Mouse (Mus musculus) gastrocnemius, postnatal 25 days (tissue): ENCODE measurements around the gene Taok1. TPM values are rescaled to one million over a fixed set of nuclear protein-coding genes. Genes with fewer than 3 reads are reported as not detected.
"Not testable (repeated sequence)": the region's sequence is repeated elsewhere in the genome, so short reads cannot be mapped to it uniquely, and the experiment has no call there.

Experiments
- DNase-seq: peaks from one replicate; pipeline ENCODE4 v3.0.0; 2022
- total RNA-seq, 2 experiments: library from RNA; stranded (reverse); gene quantifications; 1 replicate in 1 of 2; 2 replicates in 1 of 2; pipeline ENCODE4 v1.2.3; 2021

The Taok1 gene
- total RNA-seq, 2 experiments from 2014 or later, result 35.5 to 36.1 TPM

DNA sequence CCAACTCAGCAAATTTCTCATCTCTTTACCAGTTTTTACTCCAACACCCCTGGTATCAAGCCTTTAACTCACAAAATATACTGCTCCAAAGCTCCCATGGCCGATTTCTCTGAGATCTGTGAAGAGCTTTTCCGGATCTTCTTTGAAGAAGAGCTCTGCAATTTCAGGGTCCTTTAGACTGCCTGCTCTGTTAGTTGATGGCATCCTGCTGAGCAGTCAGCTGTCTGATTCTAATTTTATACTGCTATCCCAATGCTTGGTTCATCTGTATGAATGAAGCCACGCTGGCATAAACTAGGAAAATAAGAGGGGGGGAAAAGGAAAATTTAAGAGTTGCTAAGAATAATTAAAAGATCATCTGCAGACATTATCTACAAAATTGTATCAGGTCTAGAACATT lies 22.4 kb downstream of the Taok1 start:
- DNase-seq, result no peak

DNA sequence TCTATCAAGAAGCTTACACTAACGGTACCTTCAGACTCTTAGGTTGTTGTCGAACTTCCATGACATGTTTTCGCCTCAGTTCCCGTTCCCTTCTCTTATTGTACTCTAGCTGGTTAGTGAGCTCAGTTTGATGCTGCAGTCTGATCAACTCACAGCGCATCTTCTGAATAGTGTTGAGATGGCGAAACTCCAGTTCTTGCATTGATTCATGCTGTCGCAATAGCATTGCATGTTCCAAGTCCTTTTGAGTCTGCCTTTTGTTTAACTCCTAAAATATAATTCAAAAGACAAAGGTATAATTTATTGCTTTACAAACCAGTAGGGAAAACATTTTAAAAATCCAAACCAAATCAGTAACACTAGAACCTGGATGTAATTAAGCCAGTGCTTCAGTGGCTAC lies 62.4 kb downstream of the Taok1 start:
- no peak for DNase-seq

DNA sequence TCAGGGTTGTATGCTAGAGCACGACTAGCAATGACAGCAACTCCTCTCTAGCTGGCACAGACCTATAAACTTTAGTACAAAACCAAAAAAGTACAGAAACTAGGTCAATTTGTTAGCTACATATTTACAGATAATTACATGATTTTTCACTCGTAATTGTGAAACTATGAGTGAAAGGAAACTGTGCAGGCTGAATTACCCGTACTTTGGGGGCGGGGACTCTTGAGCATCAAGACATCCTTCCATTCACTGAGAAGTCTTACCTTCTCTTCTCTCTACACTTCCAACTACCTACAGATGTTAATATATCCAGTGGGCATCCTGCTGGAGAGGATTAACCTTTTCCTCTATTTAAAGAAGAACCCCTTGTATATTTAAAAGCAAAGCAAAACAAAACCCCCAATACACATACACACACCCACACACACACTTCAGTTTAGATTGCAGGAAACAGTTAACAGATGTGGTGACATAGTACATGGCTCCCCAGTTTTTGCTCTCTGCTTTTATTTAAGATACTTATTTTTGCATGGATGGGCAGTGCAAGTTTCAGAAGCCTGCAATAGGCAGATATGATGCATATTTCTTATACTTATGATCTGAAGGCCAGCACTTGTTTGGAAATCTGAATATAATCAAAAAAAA lies 75.3 kb downstream of the Taok1 start:
- no peak for DNase-seq

DNA sequence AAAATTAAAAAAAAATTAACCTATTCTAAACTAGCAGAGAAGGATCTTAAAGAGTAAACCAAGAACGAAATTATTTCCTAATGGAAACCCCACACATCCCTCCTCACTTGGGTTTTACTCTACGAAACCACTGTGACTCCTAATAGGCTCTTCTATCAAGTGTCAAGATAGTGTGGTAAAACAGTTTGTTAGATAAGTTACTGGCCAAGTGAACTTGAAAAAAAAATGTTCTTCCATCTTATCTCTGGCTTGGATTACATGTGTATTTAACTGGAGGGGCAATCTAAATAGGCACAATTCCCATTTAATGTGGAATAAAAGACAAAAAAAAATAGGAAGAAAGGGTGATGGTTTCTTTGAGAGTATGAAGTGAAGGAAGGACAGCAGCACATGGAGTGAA lies 76.8 kb downstream of the Taok1 start:
- DNase-seq, result no peak

DNA sequence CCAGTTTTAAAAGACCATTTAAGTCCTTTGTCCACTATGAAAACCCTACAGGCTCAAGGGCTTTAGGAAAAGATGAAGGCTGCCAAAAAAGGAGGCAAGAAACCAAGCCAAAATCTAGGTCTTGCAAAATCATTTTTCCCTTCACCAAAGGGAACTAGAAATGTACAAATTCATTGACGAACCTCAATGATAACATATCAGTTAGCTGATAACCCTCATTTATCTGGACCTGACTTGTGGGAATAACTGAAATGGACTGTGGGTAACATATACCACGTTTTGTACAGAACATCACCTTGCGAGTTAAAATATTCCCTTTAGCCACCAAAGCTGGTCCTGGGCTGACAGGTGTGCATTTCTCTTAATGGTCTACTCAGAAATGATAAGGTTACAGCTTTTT lies 78.0 kb downstream of the Taok1 start:
- DNase-seq, result no peak

DNA sequence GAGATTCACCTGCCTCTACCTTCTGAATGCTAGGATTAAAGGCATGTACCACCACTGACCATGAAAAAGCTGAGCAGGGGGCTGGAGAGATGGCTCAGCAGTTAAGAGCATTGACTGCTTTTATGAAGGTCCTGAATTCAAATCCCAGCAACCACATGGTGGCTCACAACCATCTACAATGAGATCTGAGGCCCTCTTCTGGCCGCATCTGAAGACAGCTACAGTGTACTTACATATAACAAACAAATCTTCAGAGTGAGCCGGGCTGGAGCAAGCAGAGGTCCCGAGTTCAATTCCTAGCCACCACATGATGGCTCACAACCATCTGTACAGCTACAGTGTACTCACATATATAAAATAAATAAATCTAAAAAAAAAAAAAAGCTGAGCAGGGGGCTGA lies 79.2 kb downstream of the Taok1 start:
- DNase-seq, result not testable (repeated sequence)

DNA sequence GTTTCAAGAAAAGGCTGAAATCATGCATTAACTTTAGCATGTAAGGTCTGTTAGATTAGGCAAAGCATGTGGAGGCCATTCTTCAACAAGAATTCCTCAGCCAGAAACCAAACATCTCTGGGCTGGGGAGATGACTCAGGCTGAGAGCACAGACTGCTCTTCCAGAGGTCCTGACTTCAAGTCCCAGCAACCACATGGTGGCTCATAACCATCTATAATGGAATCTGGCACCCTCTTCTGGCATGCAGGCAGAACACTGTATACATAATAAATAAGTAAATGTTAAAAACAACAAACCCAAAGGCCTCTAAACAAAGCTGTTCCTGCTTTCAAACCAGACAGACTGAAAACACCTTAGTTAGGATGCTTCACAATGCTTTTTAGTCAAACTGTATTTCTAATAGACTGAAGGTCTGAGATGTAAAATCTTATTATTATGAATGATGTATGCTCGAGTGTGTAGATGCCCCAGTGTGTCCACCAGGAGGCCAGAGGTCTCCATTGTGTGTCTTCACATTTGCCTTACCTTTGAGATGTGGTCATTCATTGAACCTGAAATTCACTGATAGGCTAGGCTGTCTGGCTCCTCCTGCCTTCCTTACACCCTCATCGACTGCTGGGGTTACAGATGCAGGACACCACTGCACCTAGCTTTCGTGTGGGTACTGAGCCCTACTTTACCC lies 81.7 kb downstream of the Taok1 start:
- DNase-seq, result no peak

DNA sequence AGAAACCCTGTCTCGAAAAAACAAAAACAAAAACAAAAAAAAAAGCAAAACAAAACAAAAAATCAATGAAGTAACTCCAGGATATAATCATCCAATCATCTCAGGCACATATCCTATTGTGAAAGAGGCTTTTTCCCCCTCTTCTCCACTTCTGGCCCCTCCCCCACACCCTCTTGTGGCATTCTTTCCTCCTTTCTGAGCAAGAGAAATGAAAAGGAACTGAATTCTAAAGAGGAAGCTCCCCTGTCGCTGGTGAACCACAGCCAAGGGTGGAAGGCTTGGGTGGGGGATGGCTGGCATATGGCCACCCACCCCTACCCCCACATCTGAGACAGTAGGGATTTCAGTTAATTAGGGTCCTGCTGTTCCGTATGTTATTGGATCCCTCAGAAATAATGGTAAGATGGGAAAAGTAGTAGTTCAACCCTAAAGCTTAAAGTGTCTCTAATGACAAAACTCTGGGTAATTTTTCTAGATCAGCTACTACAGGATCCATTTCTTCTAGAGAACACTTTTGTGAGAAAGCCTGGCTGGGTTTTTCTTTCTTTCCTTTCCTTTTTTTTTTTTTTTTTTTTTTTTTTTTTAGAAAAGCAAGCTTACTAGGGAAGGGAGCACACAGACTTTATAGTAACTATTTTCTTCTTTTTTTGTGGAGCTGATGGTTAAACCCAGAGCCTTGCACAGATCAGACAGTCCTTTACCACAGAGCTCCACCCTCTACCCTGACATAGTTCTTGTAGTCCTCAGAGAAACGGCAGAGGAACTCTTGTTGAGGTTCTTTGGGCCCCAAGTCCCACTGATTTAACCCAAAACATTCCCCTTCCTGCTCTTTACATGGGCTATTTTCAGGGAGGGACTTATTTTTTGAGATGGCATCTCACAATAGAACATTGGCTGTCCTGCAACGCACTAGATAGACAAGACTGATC lies 86.8 kb downstream of the Taok1 start:
- peak; percentile 13 for DNase-seq

DNA sequence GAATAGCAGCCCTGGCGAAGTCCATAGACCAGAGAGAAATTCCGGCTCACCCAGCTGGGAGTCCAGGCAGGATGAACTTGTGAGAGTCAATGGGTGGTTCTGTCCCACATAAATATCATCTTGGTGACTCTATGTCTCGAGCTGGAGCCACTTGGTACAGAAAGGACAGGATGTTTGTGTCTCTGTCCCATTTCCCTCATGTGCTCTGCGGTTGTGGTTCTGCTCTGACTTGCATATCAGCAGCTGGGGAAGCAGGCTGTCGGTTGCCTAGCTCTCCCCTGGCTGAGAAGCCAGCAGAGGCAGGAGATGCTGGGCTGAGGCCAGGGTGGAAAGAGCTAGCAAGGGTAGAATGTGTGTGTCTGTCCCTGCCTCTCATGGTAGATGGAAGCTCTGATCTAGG lies 88.6 kb downstream of the Taok1 start, which contains the start of gene Gm10392:
TSS of gene Gm10392 (minus strand) at position 156 of the 400 bp plus-strand sequence.
- DNase-seq, result peak; percentile 42

DNA sequence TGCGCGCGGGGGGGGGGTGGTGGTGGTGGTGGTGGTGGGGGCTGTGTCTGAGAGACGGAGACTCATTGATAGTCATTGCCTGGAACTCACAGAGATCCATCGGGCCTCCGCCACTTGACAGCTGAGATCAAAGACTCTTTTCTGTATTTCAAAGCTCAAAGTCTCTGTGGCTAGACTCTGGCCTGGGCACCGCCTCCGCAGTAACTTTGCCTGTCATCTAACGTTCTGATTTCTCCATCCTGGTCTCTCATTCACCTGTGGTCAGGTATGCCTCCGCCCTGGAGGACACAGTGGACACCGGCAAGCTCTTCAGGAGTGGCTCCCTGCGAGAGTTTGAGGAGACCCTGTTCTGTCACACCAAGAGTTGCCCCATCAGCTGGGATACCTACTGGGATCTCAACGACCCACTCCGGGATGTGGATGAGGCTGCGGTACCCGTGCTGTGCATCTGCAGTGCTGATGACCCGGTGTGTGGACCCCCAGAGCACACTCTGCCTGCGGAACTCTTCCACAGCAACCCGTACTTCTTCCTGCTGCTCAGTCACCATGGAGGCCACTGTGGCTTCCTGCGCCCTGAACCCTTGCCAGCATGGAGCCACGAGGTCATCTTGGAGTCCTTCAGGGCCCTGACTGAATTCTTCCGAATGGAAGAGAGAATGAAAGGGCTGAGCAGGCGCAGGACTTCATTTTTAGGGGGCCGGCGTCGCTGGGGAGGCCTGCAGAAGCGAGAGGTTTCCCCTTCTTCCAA lies 89.4 kb downstream of the Taok1 start:
- DNase-seq, result no peak

DNA sequence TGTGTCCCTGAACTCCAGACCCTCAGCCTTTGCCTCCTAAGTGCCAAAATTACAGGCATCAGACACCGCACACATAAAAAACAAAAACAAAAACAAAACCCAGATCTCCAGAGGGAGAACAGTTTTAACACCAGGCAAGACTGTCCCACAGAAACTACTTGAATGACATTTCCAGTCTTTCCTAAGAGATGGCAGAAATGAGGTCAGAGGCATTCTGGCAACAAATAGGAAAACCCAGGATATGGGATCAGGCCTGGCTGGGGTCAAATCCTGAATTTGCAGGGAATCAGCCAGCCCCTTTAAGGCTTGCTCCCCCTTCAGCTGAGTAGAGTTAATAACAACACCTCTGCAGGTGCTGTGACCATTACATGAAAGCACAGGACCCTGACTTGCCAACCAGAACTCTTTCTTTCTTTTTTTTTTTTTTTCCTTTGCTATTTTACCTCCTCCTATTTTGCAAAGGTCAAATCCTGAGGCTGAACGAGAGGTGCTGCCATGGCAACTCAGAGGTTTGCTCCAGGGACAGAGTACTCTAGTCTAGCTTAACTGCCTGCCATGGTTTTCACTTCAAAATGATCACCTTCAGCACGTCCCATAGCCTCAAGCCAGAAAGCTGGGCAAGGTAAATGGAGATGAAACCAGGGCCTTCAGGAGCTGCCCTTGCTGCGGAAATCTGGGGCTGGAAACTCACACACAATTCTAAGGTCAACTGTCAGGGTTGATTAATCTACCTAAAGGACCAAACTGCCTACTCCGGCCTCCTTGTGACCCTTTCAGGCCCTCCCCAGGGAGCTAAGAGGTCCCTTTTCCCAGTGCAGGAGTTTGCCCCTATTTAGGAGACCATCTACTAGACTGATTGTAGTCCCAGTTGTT lies 90.8 kb downstream of the Taok1 start:
- no peak for DNase-seq

DNA sequence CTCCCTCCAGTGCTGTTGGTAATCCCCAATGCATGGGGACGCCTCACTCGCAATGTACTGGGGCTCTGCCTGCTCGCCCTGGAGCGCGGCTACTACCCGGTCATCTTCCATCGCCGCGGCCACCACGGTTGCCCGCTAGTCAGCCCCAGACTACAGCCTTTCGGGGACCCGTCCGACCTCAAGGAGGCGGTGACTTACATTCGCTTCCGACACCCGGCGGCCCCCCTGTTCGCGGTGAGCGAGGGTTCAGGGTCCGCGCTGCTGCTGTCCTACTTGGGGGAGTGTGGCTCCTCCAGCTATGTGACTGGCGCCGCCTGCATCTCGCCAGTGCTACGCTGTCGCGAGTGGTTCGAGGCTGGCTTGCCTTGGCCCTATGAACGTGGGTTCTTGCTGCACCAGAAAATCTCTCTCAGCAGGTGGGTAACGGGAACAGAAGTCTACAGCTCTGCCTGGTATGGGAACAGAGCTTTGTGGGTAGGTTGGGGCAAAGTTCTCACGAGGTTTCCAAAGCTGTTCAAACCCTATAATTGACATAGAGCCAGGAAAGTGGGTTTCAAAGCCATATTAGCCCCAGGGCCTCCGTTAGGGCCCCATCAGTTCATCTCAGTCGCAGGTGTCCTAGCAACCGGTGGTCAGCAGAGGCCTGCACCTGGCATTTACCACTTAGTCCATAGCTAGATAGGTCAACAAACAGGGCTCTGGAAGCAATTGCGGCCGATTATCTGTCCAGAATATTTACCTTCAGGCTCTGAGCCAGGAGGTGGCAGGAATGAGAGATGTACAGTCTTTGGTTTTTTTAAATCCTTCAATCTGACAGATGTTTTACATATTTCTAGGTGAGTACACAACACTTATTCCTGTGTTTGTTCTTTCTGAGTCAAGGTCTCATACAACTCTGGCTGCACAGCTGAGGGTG lies 91.7 kb downstream of the Taok1 start, which contains the start of gene Trp53i13:
TSS of gene Trp53i13 (minus strand) at position 344 of the 916 bp plus-strand sequence.
- peak; percentile 20 for DNase-seq

DNA sequence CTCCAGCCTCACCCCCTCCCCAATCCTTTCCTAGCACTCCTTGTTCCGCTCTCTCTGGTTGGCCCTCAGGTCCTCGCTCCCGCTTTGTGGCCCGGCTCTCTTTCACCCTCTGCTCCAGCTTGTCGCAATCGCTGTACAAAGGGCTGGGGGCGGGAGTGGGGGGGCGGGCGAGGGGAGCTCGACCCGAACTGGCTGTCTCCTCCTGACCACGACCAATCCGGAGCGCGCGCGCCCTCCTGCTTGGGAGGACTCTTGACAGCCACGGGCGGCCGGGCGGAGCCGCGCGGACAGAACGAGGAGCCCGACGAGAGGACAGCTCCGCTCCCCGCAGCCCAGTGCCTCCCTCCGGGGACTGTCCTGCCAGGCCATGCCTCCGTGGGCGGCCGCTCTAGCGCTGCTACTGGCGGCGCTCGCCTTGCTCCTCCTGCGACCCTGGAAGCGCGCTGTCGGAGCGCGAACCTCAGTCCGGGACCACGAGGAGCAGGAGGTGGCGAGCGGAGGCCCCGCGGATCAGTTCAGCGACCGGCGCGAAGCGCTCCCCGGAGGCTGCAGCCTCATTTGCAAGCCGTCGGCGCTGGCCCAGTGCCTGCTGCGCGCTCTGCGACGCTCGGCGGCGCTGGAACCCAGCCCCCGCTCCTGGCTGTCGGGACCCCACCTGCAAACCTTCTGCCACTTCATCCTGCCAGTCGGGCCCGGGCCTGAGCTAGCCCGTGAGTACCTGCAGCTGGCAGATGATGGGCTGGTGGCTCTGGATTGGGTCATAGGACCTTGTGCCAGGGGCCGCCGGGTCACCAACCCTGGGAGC lies 92.6 kb downstream of the Taok1 start, which contains the start of gene Abhd15:
TSS of gene Abhd15 (plus strand) at position 290 of the 805 bp plus-strand sequence.
- DNase-seq, result peak; percentile 86

DNA sequence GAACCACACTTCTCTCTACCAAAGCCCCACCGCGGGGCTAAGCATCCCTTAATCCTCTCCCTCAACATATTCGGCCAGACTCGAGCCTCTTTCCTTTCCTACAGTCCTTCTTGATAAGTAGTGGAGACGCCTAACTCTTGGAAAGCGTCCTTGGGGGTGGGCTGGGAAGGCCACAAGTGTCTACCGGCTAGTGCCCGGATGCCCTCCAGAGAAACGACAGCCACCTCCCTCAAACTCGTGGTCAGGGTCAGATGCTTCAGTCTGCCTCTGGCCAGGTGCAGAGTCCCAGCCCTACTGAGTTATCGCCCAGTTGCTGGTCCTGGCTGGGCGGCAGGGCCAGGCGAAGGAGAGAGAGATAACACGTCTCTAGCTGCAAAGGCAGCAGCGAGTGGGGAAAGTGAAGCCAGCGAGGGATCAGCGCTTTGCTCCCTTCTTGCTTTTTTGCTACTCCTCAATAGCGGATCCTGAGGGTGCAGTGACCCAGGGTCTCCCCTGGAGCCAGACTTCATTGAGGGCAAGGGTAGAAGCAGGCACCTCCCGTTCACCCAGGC lies 93.3 kb downstream of the Taok1 start:
- peak; percentile 18 for DNase-seq

DNA sequence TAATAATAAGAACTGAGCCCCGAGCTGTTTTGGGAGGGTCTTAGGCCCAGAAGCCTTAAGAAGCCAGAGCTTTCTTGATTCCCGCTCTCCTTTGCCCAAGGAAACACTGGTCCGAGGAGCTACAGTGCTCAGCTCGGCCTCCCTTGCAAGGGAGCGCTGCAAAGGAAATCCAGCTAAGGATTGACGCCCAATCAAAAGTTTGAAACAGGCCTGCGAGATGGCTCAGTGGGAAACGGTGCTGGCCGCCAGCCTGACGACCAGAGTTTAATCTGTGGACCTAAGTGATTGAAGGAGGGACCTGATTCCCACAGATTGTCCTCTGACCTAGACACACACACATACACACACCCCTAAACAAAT lies 93.8 kb downstream of the Taok1 start:
- no peak for DNase-seq

DNA sequence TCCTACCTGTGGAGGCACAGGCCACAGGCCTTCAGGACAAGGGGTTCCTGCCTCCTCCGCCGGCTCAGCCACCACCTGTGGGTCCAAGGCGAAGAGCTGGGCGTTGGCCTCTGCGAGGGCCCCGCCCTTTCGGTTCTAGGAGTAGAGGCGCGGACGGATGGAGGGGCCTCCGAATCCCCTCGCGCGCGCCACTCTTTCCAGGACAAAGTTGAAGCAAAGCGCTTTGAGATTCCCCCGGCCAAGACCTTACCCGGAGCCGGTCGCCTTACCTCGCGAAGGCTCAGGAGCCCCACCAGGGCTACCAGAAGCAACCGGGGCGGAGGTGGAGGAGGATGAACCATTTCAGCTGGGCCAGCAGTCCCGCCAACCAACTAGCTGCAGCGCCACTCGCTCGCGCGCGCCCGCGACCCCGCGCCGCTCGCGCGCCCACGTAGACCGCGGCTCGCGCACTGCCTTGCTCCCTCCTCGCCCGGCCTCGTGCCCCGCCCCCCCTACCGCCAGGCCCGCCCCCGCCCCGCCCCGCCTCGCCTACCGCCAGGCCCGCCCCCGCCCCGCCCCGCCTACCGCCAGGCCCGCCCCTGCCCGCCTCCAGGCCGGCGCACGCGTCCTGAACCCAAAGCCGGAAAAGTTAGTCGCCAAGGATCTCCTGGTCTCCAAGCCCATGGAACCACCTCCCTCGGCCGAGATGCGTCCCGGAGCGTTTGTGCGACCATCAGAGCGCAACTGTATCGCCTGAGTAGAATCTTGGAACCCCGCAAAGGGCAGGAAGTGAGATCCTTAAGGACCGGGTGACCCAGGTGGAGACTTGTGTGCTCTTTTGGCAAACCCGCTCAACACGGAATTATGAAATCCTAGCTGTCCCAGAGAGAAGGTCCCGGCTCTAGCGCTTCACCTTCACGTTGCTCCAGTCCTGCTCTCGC lies 94.5 kb downstream of the Taok1 start:
- DNase-seq, result peak; percentile 90

DNA sequence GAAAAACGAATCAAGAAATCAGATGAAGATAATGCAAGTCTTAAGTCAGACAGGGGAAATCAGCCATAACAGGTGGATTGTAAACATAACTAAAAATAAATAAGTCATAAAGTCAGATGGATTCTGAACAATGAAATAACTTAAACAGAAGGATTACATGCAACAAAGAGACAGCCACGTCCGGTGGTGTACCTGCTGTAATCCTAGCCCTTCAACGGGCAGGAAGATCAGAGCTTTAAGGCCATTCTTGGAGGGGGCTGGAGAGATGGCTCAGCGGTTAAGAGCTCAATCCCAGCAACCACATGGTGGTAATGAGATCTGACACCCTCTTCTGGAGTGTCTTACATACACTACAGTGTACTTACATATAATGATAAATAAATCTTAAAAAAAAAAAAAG lies 96.3 kb downstream of the Taok1 start:
- DNase-seq, result no peak
